ENCODE assay signal across 8 mouse cellular contexts in genomic region chr10:120898357-120898756, GRCm38 (mm10). TPM values are rescaled to one million over a fixed set of nuclear protein-coding genes. Genes with fewer than 3 reads are reported as not detected.
DNase-seq lines count a peak whose midpoint lies in the region; ATAC-seq lines count a peak whose summit lies in the region.

No protein-coding gene starts in this region.

- peak; percentile 57 for DNase-seq in neural tube, embryonic 11.5 days (ENCODE audit: low spot score)
- no peak for DNase-seq in neural tube, embryonic 10.5 days (ENCODE audit: extremely low spot score, low spot score)
- peak; percentile 20 for DNase-seq in cerebellum, adult 8-10 months
- DNase-seq in kidney, postnatal 4 days, result peak; percentile 45 to 57
- DNase-seq in spleen, postnatal 36 days (ENCODE audit: low spot score in 2 of 2), result no peak
- DNase-seq in left cerebral cortex, postnatal 36 days (ENCODE audit: low spot score in 2 of 2), result no peak

- H3K4me3 ChIP-seq in neural tube, embryonic 11.5 days (ENCODE audit: low read depth, low read length), result peak overlapping the region; percentile 66
- peak overlapping the region; percentile 84 for H3K4me3 ChIP-seq in heart, embryonic 11.5 days (ENCODE audit: low read depth, low read length)
- peak overlapping the region; percentile 67 for H3K4me3 ChIP-seq in midbrain, embryonic 16.5 days (ENCODE audit: low read depth, low read length)

- H3K9me3 ChIP-seq in neural tube, embryonic 11.5 days (ENCODE audit: control insufficient read depth, low read length), result no peaks in the 10 kb centered on the region
- H3K9me3 ChIP-seq in heart, embryonic 11.5 days (replicated peaks; ENCODE audit: control insufficient read depth, low read length), result no peaks in the 10 kb centered on the region
- H3K9me3 ChIP-seq in midbrain, embryonic 16.5 days (replicated peaks; ENCODE audit: control insufficient read depth, low read length, poor library complexity, severe bottlenecking), result no peaks in the 10 kb centered on the region

- H3K4me1 ChIP-seq in neural tube, embryonic 11.5 days (ENCODE audit: control insufficient read depth, insufficient read depth, low read length), result no peaks in the 10 kb centered on the region; the same call in none of the 2 replicates
- peaks cover 23% of the 10 kb centered on the region for H3K4me1 ChIP-seq in heart, embryonic 11.5 days (ENCODE audit: control insufficient read depth, insufficient read depth, low read length)
- peaks cover 3% of the 10 kb centered on the region; the same call in 1 of the 2 replicates for H3K4me1 ChIP-seq in midbrain, embryonic 16.5 days (ENCODE audit: control insufficient read depth, insufficient read depth, low read length)

- peak overlapping the region; percentile 69 for H3K9ac ChIP-seq in neural tube, embryonic 11.5 days (ENCODE audit: low read length)
- peak overlapping the region; percentile 97 for H3K9ac ChIP-seq in heart, embryonic 11.5 days (ENCODE audit: low read depth, low read length)
- peak overlapping the region; percentile 70 for H3K9ac ChIP-seq in midbrain, embryonic 16.5 days (ENCODE audit: low read depth, low read length)

- intact Hi-C loops in left cerebral cortex, postnatal 36 days (cut with DNase I), result no loop called here

- H3K27ac ChIP-seq in neural tube, embryonic 11.5 days (ENCODE audit: low read depth, low read length), result no peak overlapping the region
- peak overlapping the region; percentile 96 for H3K27ac ChIP-seq in heart, embryonic 11.5 days (ENCODE audit: low read depth, low read length)
- no peak overlapping the region for H3K27ac ChIP-seq in midbrain, embryonic 16.5 days (ENCODE audit: low read length)

- 0% methylated on average over 37 of the region's 49 CpGs for WGBS in neural tube, embryonic 11.5 days
- WGBS in heart, embryonic 11.5 days (ENCODE audit: insufficient replicate concordance), result under 1% methylated on average over 48 of the region's 49 CpGs
- 0% methylated on average over 27 of the region's 49 CpGs for WGBS in midbrain, embryonic 16.5 days

- peak overlapping the region; percentile 95 for H3K4me2 ChIP-seq in neural tube, embryonic 11.5 days (ENCODE audit: low read depth)
- peak overlapping the region; percentile 78 for H3K4me2 ChIP-seq in heart, embryonic 11.5 days
- H3K4me2 ChIP-seq in midbrain, embryonic 16.5 days (ENCODE audit: low read length), result peak overlapping the region; percentile 98

- ATAC-seq in neural tube, embryonic 11.5 days (ENCODE audit: insufficient read depth, low FRiP score, low TSS enrichment), result peak; percentile 56
- ATAC-seq in heart, embryonic 11.5 days (replicated peaks; ENCODE audit: insufficient number of reproducible peaks, low FRiP score, low TSS enrichment), result peak; percentile 7; the same call in 1 of the 2 replicates
- ATAC-seq in midbrain, embryonic 16.5 days, result peak; percentile 40

- H3K36me3 ChIP-seq in neural tube, embryonic 11.5 days (ENCODE audit: control insufficient read depth, insufficient read depth, low read length), result no peaks in the 10 kb centered on the region
- H3K36me3 ChIP-seq in heart, embryonic 11.5 days (ENCODE audit: control insufficient read depth, insufficient read depth, low read length), result no peaks in the 10 kb centered on the region
- no peaks in the 10 kb centered on the region for H3K36me3 ChIP-seq in midbrain, embryonic 16.5 days (ENCODE audit: control insufficient read depth, insufficient read depth, low read length)

- H3K27me3 ChIP-seq in neural tube, embryonic 11.5 days (ENCODE audit: control insufficient read depth, insufficient read depth, low read length), result 0 out of 2 replicates have a peak, but pooled peaks cover 2% of the 10 kb centered on the region
- H3K27me3 ChIP-seq in heart, embryonic 11.5 days (ENCODE audit: control insufficient read depth, insufficient read depth, low read length), result no peaks in the 10 kb centered on the region
- H3K27me3 ChIP-seq in midbrain, embryonic 16.5 days (ENCODE audit: control insufficient read depth, insufficient read depth, low read depth, low read length), result peaks cover 8% of the 10 kb centered on the region

RNA-seq across cellular contexts. Expression of gene Msrb3, which starts 0.5 kb away (rescaled TPM):
- 5.1 and 5.2 TPM in 2 replicates for polyA plus RNA-seq in neural tube, embryonic 11.5 days (2014; fragmentation: Nextera tagmentation; extraction: Ambion mirVana)
- 20.5 and 31.4 TPM in 2 replicates for polyA plus RNA-seq in heart, embryonic 11.5 days (2014; fragmentation: Nextera tagmentation; extraction: Ambion mirVana)
- polyA plus RNA-seq in midbrain, embryonic 16.5 days (2015; fragmentation: Nextera tagmentation; extraction: Ambion mirVana), result 1.0 and 1.3 TPM in 2 replicates
- total RNA-seq in left cerebral cortex, postnatal 36 days (2021), result 1 to 10 TPM; 5.5 to 7.6 TPM

Comparison
In these comparisons a context has a peak if more than half of its experiments do, and no peak if none do; other contexts are left out.
1. DNase-seq: peak in neural tube, embryonic 11.5 days (single experiment), cerebellum, adult 8-10 months (single experiment) and kidney, postnatal 4 days (2 of 2); none in neural tube, embryonic 10.5 days (single experiment), spleen, postnatal 36 days (0 of 2) and left cerebral cortex, postnatal 36 days (0 of 2).
2. Peak in every context shown above with its lines, with median percentiles within 50 percentile points of each other: ATAC-seq, H3K4me2 ChIP-seq, H3K4me3 ChIP-seq and H3K9ac ChIP-seq.